Mouse (Mus musculus) embryonic facial prominence, embryonic 12.5 days (tissue): ENCODE measurements around the gene Cbll1. TPM values are rescaled to one million over a fixed set of nuclear protein-coding genes. Genes with fewer than 3 reads are reported as not detected.

Experiments
- polyA plus RNA-seq: library from polyadenylated mRNA; unstranded; fragments of >200 nt; fragmentation: Nextera tagmentation; extraction: Ambion mirVana; gene quantifications from 2 replicates; pipeline ENCODE4 v1.2.1, GENCODE M21; 2016

Cbll1 gene
- polyA plus RNA-seq, 1 experiment from 2014 or later = 12.4 TPM

Other genes with a start within 250 kb of the Cbll1 start
- gene Lamb1, start 234.4 kb downstream of the Cbll1 start, polyA plus RNA-seq = 80.8 and 82.3 TPM in 2 replicates
- gene Dld, start 148.2 kb downstream of the Cbll1 start, polyA plus RNA-seq = 159 and 165 TPM in 2 replicates
- gene Slc26a3, start 108.7 kb downstream of the Cbll1 start, polyA plus RNA-seq = not detected in 2 replicates
- gene Slc26a4, start 60.4 kb upstream of the Cbll1 start, polyA plus RNA-seq = 0.17 and 0.28 TPM in 2 replicates
- 30.0 and 33.5 TPM in 2 replicates for gene Bcap29, start 135.0 kb upstream of the Cbll1 start, polyA plus RNA-seq
- gene Dus4l, start 155.2 kb upstream of the Cbll1 start, polyA plus RNA-seq = 9.6 and 10.5 TPM in 2 replicates
- gene Cog5, start 155.3 kb upstream of the Cbll1 start, polyA plus RNA-seq = 34.8 and 35.8 TPM in 2 replicates
- gene Gpr22, start 214.3 kb upstream of the Cbll1 start, polyA plus RNA-seq = 1.00 and 1.2 TPM in 2 replicates